Mouse (Mus musculus) cerebral cortex, adult 2 months (tissue): ENCODE results near the gene Diaph2.

Source experiments
- WGBS: fragments of 180-500 bp; shearing (Covaris S2); methylation state at CpG from one replicate; pipeline ENCODE4 v1.1.7; 2018; 5-methylcytosine and 5-hydroxymethylcytosine counted together

Gene Diaph2

GRCm38 (mm10) chrX:130408985-130409384, 659.4 kb downstream of the Diaph2 start:
- WGBS: 54% methylated on average over 1 of the region's 1 CpGs

DNA sequence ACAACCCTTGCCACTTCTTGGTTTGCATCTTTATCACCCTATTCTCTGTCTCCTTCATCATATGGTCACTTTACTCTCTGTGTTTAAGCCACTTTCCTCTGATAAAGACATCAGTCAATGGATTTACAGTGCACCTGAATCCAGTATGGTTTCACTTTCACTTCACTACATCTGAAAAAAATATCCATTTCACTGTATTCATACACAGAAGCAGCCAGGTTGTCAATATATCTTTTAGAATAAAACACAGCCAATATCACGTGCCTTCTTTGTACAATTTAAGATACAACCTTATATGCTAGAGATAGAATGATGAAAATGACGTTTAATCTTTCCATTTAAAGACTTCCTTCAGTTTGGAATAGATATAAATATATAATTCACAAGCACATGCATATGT, 673.6 kb downstream of the Diaph2 start:
- WGBS: 62% methylated on average over 2 of the region's 2 CpGs

- 50% methylated on average over 4 of the region's 4 CpGs for WGBS
Observed at GRCm38 (mm10) chrX:130451822-130452487, 702.4 kb downstream of the Diaph2 start.

DNA sequence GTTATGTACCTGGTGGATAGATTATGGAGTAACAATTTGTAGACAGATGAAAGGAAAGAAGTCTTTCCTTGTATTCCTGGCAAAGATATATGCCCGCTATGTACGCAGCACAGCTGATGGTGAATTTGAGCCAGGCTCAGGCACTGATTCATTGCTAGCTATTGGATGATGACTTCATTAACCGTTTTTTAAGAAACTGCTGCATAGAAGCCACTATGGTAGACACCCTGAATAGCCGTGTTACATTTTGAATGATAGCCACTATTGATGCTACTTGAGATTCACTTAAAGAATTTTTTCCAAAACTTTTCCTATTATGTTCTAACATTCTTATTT, 702.9 kb downstream of the Diaph2 start:
- 52% methylated on average over 4 of the region's 4 CpGs for WGBS

DNA sequence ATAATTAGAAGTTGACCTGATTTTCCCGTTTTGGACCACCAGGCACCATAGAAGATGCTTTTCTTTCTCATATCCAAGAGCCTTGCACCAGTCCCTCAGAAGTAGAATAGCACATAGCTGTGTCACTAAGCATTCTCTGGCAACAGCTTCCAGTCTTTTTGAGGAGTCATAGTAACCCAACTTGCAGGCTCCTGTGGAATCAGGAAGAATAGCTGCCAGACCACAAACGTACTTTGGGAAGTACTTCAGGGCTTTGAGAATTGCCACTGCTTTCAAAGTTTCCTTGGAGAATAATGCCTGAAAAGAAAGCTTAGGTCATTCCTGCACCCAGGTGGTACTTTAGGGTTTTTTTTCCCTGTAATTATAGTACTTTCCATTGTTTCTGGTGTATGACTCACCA, 723.6 kb downstream of the Diaph2 start:
- WGBS: 45% methylated on average over 2 of the region's 2 CpGs

DNA sequence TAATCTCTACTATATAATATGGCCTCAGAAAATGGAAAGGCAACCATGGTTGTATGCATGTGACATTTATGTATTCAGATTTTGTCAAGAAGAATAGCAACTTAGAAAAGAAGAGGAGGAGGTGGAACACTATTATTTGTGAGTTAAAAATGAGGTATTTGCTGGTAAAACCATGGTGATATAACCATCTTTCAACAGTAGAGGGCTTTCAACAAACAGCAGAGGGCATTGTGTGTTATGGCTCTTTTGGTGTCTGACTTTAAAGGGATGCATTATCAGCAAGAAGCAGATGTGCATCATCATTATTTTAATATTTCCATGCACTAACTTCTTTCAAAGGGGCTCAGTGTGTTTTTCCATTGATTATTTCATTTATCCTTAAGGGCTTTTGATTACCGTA, 731.3 kb downstream of the Diaph2 start:
- 89% methylated on average over 1 of the region's 1 CpGs for WGBS

- WGBS: 28% methylated on average over 12 of the region's 12 CpGs
Observed at GRCm38 (mm10) chrX:130502680-130503464, 753.3 kb downstream of the Diaph2 start.

- WGBS: 48% methylated on average over 3 of the region's 3 CpGs
Observed at GRCm38 (mm10) chrX:130503465-130503860, 753.9 kb downstream of the Diaph2 start.

DNA sequence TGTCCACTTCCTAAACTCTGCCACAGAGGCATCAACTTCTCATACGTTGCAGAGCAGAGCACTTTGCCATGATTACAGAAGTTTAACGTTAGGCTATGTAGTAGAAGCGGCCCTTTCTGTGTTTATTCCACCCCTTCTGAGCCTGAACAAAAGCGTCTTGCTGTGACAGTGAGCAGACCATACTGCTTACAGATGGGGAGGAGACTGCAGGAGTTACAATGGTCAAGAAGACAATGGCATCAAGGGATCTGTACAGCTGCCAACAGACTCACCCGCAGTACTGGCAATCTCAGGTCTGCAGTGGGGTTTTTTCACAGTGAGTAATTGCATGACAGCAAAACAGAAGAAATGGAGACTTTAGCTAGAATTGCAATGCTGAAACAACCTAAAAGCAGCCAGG, 756.1 kb downstream of the Diaph2 start:
- WGBS: 29% methylated on average over 5 of the region's 5 CpGs
